Comparison of ENCODE assay signal across 10 mouse cellular contexts in genomic region chr15:52425976-52426375, GRCm38 (mm10).
"Had no signal": no experiment of that assay in that cellular context is flagged by ENCODE, and none has a peak within 500 bp of the region (broad histone marks: within the 10 kb centered on the region; RNA-seq: fewer than 3 reads in every experiment).

No protein-coding gene starts in this region.

- H3K9me3 ChIP-seq: limb, embryonic 10.5 days; liver, embryonic 15.5 days; neural tube, embryonic 12.5 days had no signal

- H3K27ac ChIP-seq: kidney, postnatal 0 days; left cerebral cortex, adult 2 months; limb, embryonic 10.5 days; liver, embryonic 15.5 days; neural tube, embryonic 12.5 days; stomach, postnatal 0 days had no signal

- H3K9ac ChIP-seq: liver, embryonic 15.5 days; neural tube, embryonic 12.5 days had no signal

- H3K4me2 ChIP-seq: liver, embryonic 11.5 days; liver, embryonic 15.5 days; neural tube, embryonic 12.5 days had no signal

- H3K4me1 ChIP-seq: limb, embryonic 10.5 days; liver, embryonic 15.5 days; neural tube, embryonic 12.5 days had no signal

- DNase-seq: kidney, adult 11 months; kidney, adult 9 months; midbrain, embryonic 14.5 days had no signal

- H3K4me3 ChIP-seq: left cerebral cortex, adult 2 months; limb, embryonic 10.5 days; liver, embryonic 15.5 days; neural tube, embryonic 12.5 days had no signal

- H3K27me3 ChIP-seq: liver, embryonic 15.5 days; neural tube, embryonic 12.5 days had no signal

- H3K36me3 ChIP-seq: limb, embryonic 10.5 days; liver, embryonic 15.5 days; neural tube, embryonic 12.5 days had no signal
